Mouse (Mus musculus): ENCODE data around the gene Clock. TPM values are rescaled to one million over a fixed set of nuclear protein-coding genes. Genes with fewer than 3 reads are reported as not detected.

Clock gene
- polyA plus RNA-seq, 1 experiment from 2014 or later = 15.2 TPM

Other genes with a start within 250 kb of the Clock start
- 32.8 and 36.4 TPM in 2 replicates for gene Srd5a3, start 164.5 kb downstream of the Clock start, polyA plus RNA-seq (2015; fragmentation: Nextera tagmentation; extraction: Ambion mirVana)
- 104 and 107 TPM in 2 replicates for gene Tmem165, start 120.9 kb downstream of the Clock start, polyA plus RNA-seq (2015; fragmentation: Nextera tagmentation; extraction: Ambion mirVana)
- gene Pdcl2, start 26.4 kb upstream of the Clock start, polyA plus RNA-seq (2015; fragmentation: Nextera tagmentation; extraction: Ambion mirVana) = not detected in 2 replicates
- gene Nmu, start 59.0 kb upstream of the Clock start, polyA plus RNA-seq (2015; fragmentation: Nextera tagmentation; extraction: Ambion mirVana) = 0.25 TPM in 1 of 2 replicates, not detected in the other
- not detected in 2 replicates for gene Gm7271, start 179.2 kb upstream of the Clock start, polyA plus RNA-seq (2015; fragmentation: Nextera tagmentation; extraction: Ambion mirVana)
- 37.4 and 38.2 TPM in 2 replicates for gene Exoc1, start 224.5 kb upstream of the Clock start, polyA plus RNA-seq (2015; fragmentation: Nextera tagmentation; extraction: Ambion mirVana)

Data from embryonic facial prominence, embryonic 13.5 days (tissue).